Mouse (Mus musculus) midbrain, embryonic 16.5 days (tissue): ENCODE measurements at regions not wholly inside any gene's neighbourhood (a gene's known extent, or its start where the extent isn't known, plus 50 kb on each side); places are given as distances from the start of the nearest gene placed in this dataset.
A peak's percentile ranks its signal among the peaks of the same experiment; 100 is the strongest.

ENCODE experiments used
- ATAC-seq: fragments of 200-750 bp; cut with Nextera tagmentation; 2 replicates; pipeline ENCODE4 v1.8.0; 2017; ENCODE audit warnings: moderate TSS enrichment
- H3K27ac ChIP-seq: fragments of 300-500 bp; sonication (generic); 2 replicates; pipeline ENCODE4 v1.5.1; 2014; ENCODE audit warnings: mild to moderate bottlenecking, low read length, mixed read lengths
- H3K27me3 ChIP-seq: fragments of 300-500 bp; sonication (generic); 2 replicates; pipeline ENCODE4 v1.6.1; 2014; ENCODE audit warnings: low read depth, low read length, mixed read lengths; ENCODE audit not compliant: control insufficient read depth, insufficient read depth
- H3K36me3 ChIP-seq: fragments of 300-500 bp; sonication (generic); 2 replicates; pipeline ENCODE4 v1.6.1; 2014; ENCODE audit warnings: mild to moderate bottlenecking, low read length, moderate library complexity, mixed read lengths; ENCODE audit not compliant: control insufficient read depth, insufficient read depth
- H3K4me1 ChIP-seq: fragments of 300-500 bp; sonication (generic); 2 replicates; pipeline ENCODE4 v1.6.1; 2014; ENCODE audit warnings: mild to moderate bottlenecking, low read length, mixed read lengths; ENCODE audit not compliant: control insufficient read depth, insufficient read depth
- H3K4me2 ChIP-seq: fragments of 300-500 bp; sonication (generic); 2 replicates; pipeline ENCODE4 v1.6.1; 2014; ENCODE audit warnings: mild to moderate bottlenecking, low read length, mixed read lengths
- H3K4me3 ChIP-seq: fragments of 300-500 bp; sonication (generic); 2 replicates; pipeline ENCODE4 v1.5.1; 2014; ENCODE audit warnings: low read depth, mild to moderate bottlenecking, low read length, moderate library complexity, mixed read lengths
- H3K9ac ChIP-seq: fragments of 300-500 bp; sonication (generic); 2 replicates; pipeline ENCODE4 v1.6.1; 2014; ENCODE audit warnings: low read depth, low read length, mixed read lengths
- H3K9me3 ChIP-seq: fragments of 300-500 bp; sonication (generic); replicated peaks from 2 replicates; pipeline ENCODE4 v1.6.1; 2014; ENCODE audit warnings: mild to moderate bottlenecking, low read length, mixed read lengths; ENCODE audit not compliant: control insufficient read depth, poor library complexity, severe bottlenecking
- WGBS: fragments of 180-500 bp; shearing (Covaris S2); extraction: QIAGEN DNeasy Blood & Tissue Kit; methylation state at CpG from one replicate; pipeline ENCODE4 v1.1.7; 2014; 5-methylcytosine and 5-hydroxymethylcytosine counted together

DNA sequence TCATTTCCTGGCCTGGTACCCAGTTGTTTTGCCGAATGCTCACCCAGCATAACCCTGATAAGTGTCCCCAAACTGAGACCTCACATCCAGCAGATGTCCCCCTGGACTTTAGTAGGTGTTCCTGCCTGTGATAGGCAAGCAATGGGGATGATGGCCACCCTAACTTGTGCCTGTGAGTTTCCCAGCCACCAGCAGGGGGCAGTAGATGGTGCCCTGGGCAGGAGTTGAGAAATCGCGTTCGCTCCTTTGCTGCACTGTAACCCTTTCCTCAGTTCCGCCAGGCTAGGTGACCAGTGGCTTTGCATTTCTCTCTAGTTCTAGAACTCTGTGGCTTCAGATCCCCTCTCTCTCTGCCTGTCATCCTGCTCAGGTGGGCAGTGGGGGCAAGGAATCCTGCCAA lies 137.9 kb upstream of the Zc3h12a start:
- ATAC-seq, result no peak
- H3K4me2 ChIP-seq, result no peak overlapping the region
- no peaks in the 10 kb centered on the region for H3K36me3 ChIP-seq
- whole genome bisulfite sequencing, result 15% methylated on average over 5 of the region's 5 CpGs
- H3K27ac ChIP-seq, result no peak overlapping the region
- peaks cover 19% of the 10 kb centered on the region for H3K4me1 ChIP-seq
- no peak overlapping the region for H3K9ac ChIP-seq
- no peak overlapping the region for H3K4me3 ChIP-seq
- H3K27me3 ChIP-seq, result 0 out of 2 replicates have a peak, but pooled peaks cover 2% of the 10 kb centered on the region
- no peaks in the 10 kb centered on the region for H3K9me3 ChIP-seq

DNA sequence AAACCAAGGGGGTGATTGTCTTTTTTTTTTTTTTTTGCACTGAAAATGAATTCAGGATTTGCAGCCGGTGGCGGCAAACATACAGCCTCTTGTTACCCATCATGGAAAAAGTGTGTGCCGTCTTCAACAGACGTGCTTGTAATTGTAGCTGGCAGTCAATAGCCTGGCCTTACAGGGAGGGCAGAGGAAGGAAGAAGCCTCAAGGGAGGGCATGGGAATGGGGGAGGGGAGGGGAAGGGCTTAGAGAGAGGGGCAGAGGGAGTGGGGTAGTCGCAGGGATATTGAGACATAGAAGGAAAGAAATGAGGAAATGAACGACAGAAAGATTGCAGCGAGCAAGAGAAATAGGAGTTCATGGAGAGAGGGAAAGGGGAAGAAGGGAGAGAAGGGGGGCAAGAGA lies 137.4 kb upstream of the Zc3h12a start:
- Histone ChIP-seq H3K9me3 (no peaks in the 10 kb centered on the region), H3K4me3 (no peak overlapping the region), H3K36me3 (no peaks in the 10 kb centered on the region), H3K27ac (no peak overlapping the region), H3K27me3 (0 out of 2 replicates have a peak, but pooled peaks cover 2% of the 10 kb centered on the region), H3K4me1 (peaks cover 19% of the 10 kb centered on the region), H3K9ac (no peak overlapping the region), H3K4me2 (no peak overlapping the region)
- no peak for ATAC-seq
- WGBS, result 7% methylated on average over 7 of the region's 7 CpGs

- Histone ChIP-seq H3K36me3 (no peaks in the 10 kb centered on the region), H3K9me3 (no peaks in the 10 kb centered on the region), H3K27me3 (0 out of 2 replicates have a peak, but pooled peaks cover 2% of the 10 kb centered on the region), H3K4me1 (peaks cover 22% of the 10 kb centered on the region), H3K9ac (no peak overlapping the region), H3K27ac (0 out of 2 replicates have a peak overlapping the region, but pooled peaks have one; percentile 5), H3K4me3 (no peak overlapping the region), H3K4me2 (no peak overlapping the region)
- ATAC-seq, result no peak
- 24% methylated on average over 8 of the region's 8 CpGs for WGBS
Measured at GRCm38 (mm10) chr4:125261547-125261946, 133.9 kb upstream of the Zc3h12a start.

- ATAC-seq, result no peak
- no peaks in the 10 kb centered on the region for H3K9me3 ChIP-seq
Measured at GRCm38 (mm10) chr4:125259306-125259705, 131.7 kb upstream of the Zc3h12a start.

DNA sequence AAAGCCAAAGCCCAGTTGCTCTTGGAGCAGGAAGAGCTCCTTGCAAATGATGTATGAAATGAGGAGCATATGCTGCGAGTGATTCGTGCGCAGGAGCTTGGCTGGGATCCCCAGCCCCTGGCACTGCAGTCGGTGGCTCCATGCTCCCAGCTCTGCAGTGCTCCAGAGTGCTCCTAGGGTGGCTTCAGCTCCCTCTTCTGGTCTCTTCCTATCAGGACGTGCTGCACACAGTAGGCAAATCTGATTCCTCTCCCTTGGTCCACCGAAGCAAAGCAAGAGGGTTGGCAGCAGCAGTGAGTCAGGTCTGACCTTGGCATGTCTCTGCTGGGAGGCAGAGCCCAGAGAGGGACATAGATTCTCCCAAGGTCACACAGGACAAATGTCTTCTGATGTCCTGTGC lies 130.3 kb upstream of the Zc3h12a start:
- Histone ChIP-seq H3K27me3 (0 out of 2 replicates have a peak, but pooled peaks cover 2% of the 10 kb centered on the region), H3K9ac (no peak overlapping the region), H3K27ac (no peak overlapping the region), H3K9me3 (no peaks in the 10 kb centered on the region), H3K4me1 (peaks cover 12% of the 10 kb centered on the region), H3K4me2 (no peak overlapping the region), H3K4me3 (no peak overlapping the region), H3K36me3 (no peaks in the 10 kb centered on the region)
- ATAC-seq, result no peak
- 68% methylated on average over 6 of the region's 6 CpGs for WGBS

More at GRCm38 (mm10) chr4:125259306-125259705, 131.7 kb upstream of the Zc3h12a start:
- H3K4me1 ChIP-seq, result peaks cover 12% of the 10 kb centered on the region
- H3K9ac ChIP-seq, result no peak overlapping the region
- H3K36me3 ChIP-seq, result no peaks in the 10 kb centered on the region
- H3K27me3 ChIP-seq, result 0 out of 2 replicates have a peak, but pooled peaks cover 2% of the 10 kb centered on the region
- H3K27ac ChIP-seq, result no peak overlapping the region
- no peak overlapping the region for H3K4me3 ChIP-seq
- 30% methylated on average over 10 of the region's 10 CpGs for WGBS
- H3K4me2 ChIP-seq, result no peak overlapping the region

- Histone ChIP-seq H3K4me2 (no peak overlapping the region), H3K4me3 (no peak overlapping the region), H3K27ac (no peak overlapping the region), H3K36me3 (no peaks in the 10 kb centered on the region), H3K9ac (no peak overlapping the region), H3K27me3 (no peaks in the 10 kb centered on the region), H3K9me3 (no peaks in the 10 kb centered on the region), H3K4me1 (peaks cover 5% of the 10 kb centered on the region; the same call in 1 of the 2 replicates)
- 88% methylated on average over 3 of the region's 3 CpGs for WGBS
- no peak for ATAC-seq
Measured at GRCm38 (mm10) chr4:125253161-125253560, 125.5 kb upstream of the Zc3h12a start.

DNA sequence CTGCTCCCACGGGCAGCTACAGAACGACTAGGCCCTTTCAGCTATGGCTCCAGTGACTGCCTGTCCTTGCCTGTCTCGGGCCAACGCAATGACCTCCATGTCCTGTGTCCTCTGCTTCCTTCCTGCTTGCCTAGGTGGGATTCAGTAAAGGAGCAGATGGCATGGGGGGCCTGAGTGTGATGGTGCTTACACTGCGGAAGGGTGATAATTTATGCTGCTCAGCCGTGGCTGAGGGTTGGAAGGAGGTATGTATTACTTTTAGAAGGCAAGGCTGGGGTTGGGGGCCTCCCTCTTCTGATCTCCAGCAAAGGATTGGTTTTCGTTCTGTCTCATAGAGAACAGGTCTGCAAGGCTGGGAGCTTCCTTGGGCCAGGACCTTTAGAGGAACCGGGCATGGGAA lies 124.6 kb upstream of the Zc3h12a start:
- H3K9ac ChIP-seq, result 0 out of 2 replicates have a peak overlapping the region, but pooled peaks have one; percentile 7
- ATAC-seq, result no peak
- 61% methylated on average over 8 of the region's 8 CpGs for WGBS

GRCm38 (mm10) chr4:125249061-125249460 lies 121.4 kb upstream of the Zc3h12a start:
- H3K27ac ChIP-seq, result no peak overlapping the region
- H3K27me3 ChIP-seq, result no peaks in the 10 kb centered on the region
- no peak overlapping the region for H3K4me2 ChIP-seq
- WGBS, result 55% methylated on average over 7 of the region's 7 CpGs
- no peaks in the 10 kb centered on the region for H3K36me3 ChIP-seq
- H3K4me3 ChIP-seq, result no peak overlapping the region
- ATAC-seq, result no peak
- no peak overlapping the region for H3K9ac ChIP-seq
- H3K4me1 ChIP-seq, result peaks cover 5% of the 10 kb centered on the region; the same call in 1 of the 2 replicates
- no peaks in the 10 kb centered on the region for H3K9me3 ChIP-seq

More for the DNA sequence above, 124.6 kb upstream of the Zc3h12a start:
- Histone ChIP-seq H3K4me2 (no peak overlapping the region), H3K9me3 (no peaks in the 10 kb centered on the region), H3K4me1 (peaks cover 5% of the 10 kb centered on the region; the same call in 1 of the 2 replicates), H3K27ac (0 out of 2 replicates have a peak overlapping the region, but pooled peaks have one; percentile 18), H3K4me3 (no peak overlapping the region), H3K36me3 (no peaks in the 10 kb centered on the region), H3K27me3 (no peaks in the 10 kb centered on the region)

DNA sequence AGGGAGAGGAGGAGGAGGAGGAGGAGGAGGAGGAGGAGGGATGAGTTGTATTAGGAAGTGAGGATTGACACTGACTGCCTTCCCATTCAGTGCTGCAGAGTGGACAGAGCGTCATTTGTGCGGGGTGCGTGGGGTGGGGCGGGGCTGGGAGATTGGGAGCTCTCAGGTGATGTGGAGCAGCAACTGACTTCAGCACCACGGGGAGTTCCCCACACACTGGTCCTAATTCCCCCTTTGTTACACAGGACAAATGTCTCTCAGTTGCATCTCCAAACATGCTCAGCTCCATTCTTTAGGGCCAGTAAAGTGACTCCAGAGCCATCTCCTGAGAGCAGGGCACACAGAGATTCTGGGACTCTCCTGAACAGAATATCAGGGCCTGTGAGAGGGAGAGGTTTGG lies 118.5 kb upstream of the Zc3h12a start:
- WGBS, result 5% methylated on average over 4 of the region's 5 CpGs
- Histone ChIP-seq H3K4me1 (no peaks in the 10 kb centered on the region), H3K27ac (no peak overlapping the region), H3K9me3 (no peaks in the 10 kb centered on the region), H3K36me3 (no peaks in the 10 kb centered on the region), H3K27me3 (no peaks in the 10 kb centered on the region), H3K4me3 (no peak overlapping the region), H3K4me2 (no peak overlapping the region), H3K9ac (no peak overlapping the region)
- ATAC-seq, result no peak
